Comparison of ENCODE assay signal across 10 mouse cellular contexts in the genomic region with DNA sequence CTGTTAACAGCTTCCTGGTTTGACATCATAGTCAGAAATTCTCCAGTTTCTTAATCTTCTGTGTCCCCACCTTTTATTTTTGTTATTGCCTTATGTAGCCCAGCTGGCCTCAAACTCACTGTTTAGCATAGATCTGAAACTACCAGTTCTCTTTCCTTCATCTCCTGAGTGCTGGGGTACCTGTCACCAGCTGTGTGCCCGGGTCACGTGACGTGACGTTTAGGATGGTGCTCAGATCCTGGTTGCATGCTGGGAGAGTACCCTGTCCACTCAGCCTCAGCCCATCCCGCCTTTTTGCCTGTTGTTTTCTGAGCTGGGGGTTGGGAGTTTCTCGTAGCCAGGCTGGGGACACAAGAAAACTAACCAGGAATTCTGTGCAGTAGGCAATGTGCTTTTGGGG. TPM values are rescaled to one million over a fixed set of nuclear protein-coding genes. Genes with fewer than 3 reads are reported as not detected.
DNase-seq lines count a peak whose midpoint lies in the region; ATAC-seq lines count a peak whose summit lies in the region.
"Had no signal": no experiment of that assay in that cellular context is flagged by ENCODE, and none has a peak within 500 bp of the region (broad histone marks: within the 10 kb centered on the region; RNA-seq: fewer than 3 reads in every experiment).

No protein-coding gene starts in this region.

- no peak overlapping the region for H3K9ac ChIP-seq in heart, embryonic 11.5 days (ENCODE audit: low read depth, low read length)
- no peak overlapping the region for H3K9ac ChIP-seq in limb, embryonic 15.5 days

- peak overlapping the region; percentile 59; the same call in 1 of the 2 replicates for H3K27ac ChIP-seq in heart, embryonic 11.5 days (ENCODE audit: low read depth, low read length)
- H3K27ac ChIP-seq in limb, embryonic 15.5 days: 0 out of 2 replicates have a peak overlapping the region, but pooled peaks have one; percentile 47

- no peaks in the 10 kb centered on the region for H3K9me3 ChIP-seq in heart, embryonic 11.5 days (replicated peaks; ENCODE audit: control insufficient read depth, low read length)
- no peaks in the 10 kb centered on the region for H3K9me3 ChIP-seq in megakaryocyte, embryonic 14.5 days
- no peaks in the 10 kb centered on the region for H3K9me3 ChIP-seq in limb, embryonic 15.5 days

- H3K4me1 ChIP-seq in heart, embryonic 11.5 days (ENCODE audit: control insufficient read depth, insufficient read depth, low read length): peaks cover 67% of the 10 kb centered on the region
- H3K4me1 ChIP-seq in megakaryocyte, embryonic 14.5 days: peaks cover 93% of the 10 kb centered on the region
- peaks cover 43% of the 10 kb centered on the region for H3K4me1 ChIP-seq in limb, embryonic 15.5 days

- H3K4me3 ChIP-seq in heart, embryonic 11.5 days (ENCODE audit: low read depth, low read length): no peak overlapping the region
- peak overlapping the region; percentile 90 for H3K4me3 ChIP-seq in megakaryocyte, embryonic 14.5 days (replicated peaks)
- H3K4me3 ChIP-seq in limb, embryonic 15.5 days: no peak overlapping the region
- H3K4me3 ChIP-seq: myocyte had no signal

- no peaks in the 10 kb centered on the region for H3K36me3 ChIP-seq in heart, embryonic 11.5 days (ENCODE audit: control insufficient read depth, insufficient read depth, low read length)
- H3K36me3 ChIP-seq in megakaryocyte, embryonic 14.5 days (replicated peaks; ENCODE audit: low read length): peaks cover 64% of the 10 kb centered on the region
- H3K36me3 ChIP-seq in limb, embryonic 15.5 days: peaks cover 12% of the 10 kb centered on the region; the same call in 1 of the 2 replicates

- 83% methylated on average over 6 of the region's 6 CpGs for WGBS in heart, embryonic 11.5 days (ENCODE audit: insufficient replicate concordance)
- WGBS in limb, embryonic 15.5 days: 86% methylated on average over 6 of the region's 6 CpGs

- H3K27me3 ChIP-seq in heart, embryonic 11.5 days (ENCODE audit: control insufficient read depth, insufficient read depth, low read length): no peaks in the 10 kb centered on the region
- no peaks in the 10 kb centered on the region for H3K27me3 ChIP-seq in megakaryocyte, embryonic 14.5 days (replicated peaks)
- H3K27me3 ChIP-seq in limb, embryonic 15.5 days: no peaks in the 10 kb centered on the region

- no peak overlapping the region for H3K4me2 ChIP-seq in heart, embryonic 11.5 days
- no peak overlapping the region for H3K4me2 ChIP-seq in limb, embryonic 15.5 days

- ATAC-seq in heart, embryonic 11.5 days (replicated peaks; ENCODE audit: insufficient number of reproducible peaks, low FRiP score, low TSS enrichment): no peak
- ATAC-seq in megakaryocyte, adult 5-6 weeks (ENCODE audit: poor library complexity, severe bottlenecking): no peak
- ATAC-seq in limb, embryonic 15.5 days (ENCODE audit: insufficient number of reproducible peaks, low FRiP score, low TSS enrichment, low read depth): no peak

- DNase-seq in heart, adult 9 months (ENCODE audit: low spot score in 2 of 2): no peak
- peak; percentile 63 to 67 for DNase-seq in thymus, postnatal 10 days (ENCODE audit: low spot score in 2 of 2)
- no peak for DNase-seq in left cerebral cortex, adult 11 months (ENCODE audit: low spot score)
- no peak for DNase-seq in embryo, embryonic 10.5 days (ENCODE audit: low spot score)
- DNase-seq: layer of hippocampus, postnatal 36 days had no signal

RNA-seq across cellular contexts. Expression of gene Pip5k1c, which starts 4.5 kb away (rescaled TPM):
- 30.2 and 32.1 TPM in 2 replicates for polyA plus RNA-seq in heart, embryonic 11.5 days (2014; fragmentation: Nextera tagmentation; extraction: Ambion mirVana)
- 124 and 136 TPM in 2 replicates for polyA plus RNA-seq in megakaryocyte, embryonic 14.5 days (2012; ENCODE audit: insufficient read depth, low replicate concordance)
- total RNA-seq in megakaryocyte, adult 5-6 weeks (2015): 28.0 and 31.7 TPM in 2 replicates
- total RNA-seq in megakaryocyte, adult 5-6 weeks (2017): 40.4 and 46.1 TPM in 2 replicates
- polyA plus RNA-seq in limb, embryonic 15.5 days (2015; fragmentation: Nextera tagmentation; extraction: Ambion mirVana): 44.8 and 48.1 TPM in 2 replicates

RNA-seq across cellular contexts. Expression of gene Tjp3, which starts 5.9 kb away (rescaled TPM):
- polyA plus RNA-seq in heart, embryonic 11.5 days (2014; fragmentation: Nextera tagmentation; extraction: Ambion mirVana): 0.90 and 1.4 TPM in 2 replicates
- 4.6 and 5.5 TPM in 2 replicates for polyA plus RNA-seq in megakaryocyte, embryonic 14.5 days (2012; ENCODE audit: insufficient read depth, low replicate concordance)
- total RNA-seq in megakaryocyte, adult 5-6 weeks (2015): 3.4 and 3.7 TPM in 2 replicates
- total RNA-seq in megakaryocyte, adult 5-6 weeks (2017): 5.0 and 6.5 TPM in 2 replicates
- 8.4 and 9.9 TPM in 2 replicates for polyA plus RNA-seq in limb, embryonic 15.5 days (2015; fragmentation: Nextera tagmentation; extraction: Ambion mirVana)

RNA-seq across cellular contexts. Expression of gene Cactin, which starts 23.7 kb away (rescaled TPM):
- polyA plus RNA-seq in heart, embryonic 11.5 days (2014; fragmentation: Nextera tagmentation; extraction: Ambion mirVana): 20.2 and 25.0 TPM in 2 replicates
- polyA plus RNA-seq in megakaryocyte, embryonic 14.5 days (2012; ENCODE audit: insufficient read depth, low replicate concordance): 76.5 and 78.5 TPM in 2 replicates
- 4.5 and 7.4 TPM in 2 replicates for total RNA-seq in megakaryocyte, adult 5-6 weeks (2015)
- 16.2 and 20.6 TPM in 2 replicates for total RNA-seq in megakaryocyte, adult 5-6 weeks (2017)
- 37.3 and 39.3 TPM in 2 replicates for polyA plus RNA-seq in limb, embryonic 15.5 days (2015; fragmentation: Nextera tagmentation; extraction: Ambion mirVana)

RNA-seq across cellular contexts. Expression of gene Apba3, which starts 30.5 kb away (rescaled TPM):
- polyA plus RNA-seq in heart, embryonic 11.5 days (2014; fragmentation: Nextera tagmentation; extraction: Ambion mirVana): 41.2 and 44.1 TPM in 2 replicates
- 93.1 and 154 TPM in 2 replicates for polyA plus RNA-seq in megakaryocyte, embryonic 14.5 days (2012; ENCODE audit: insufficient read depth, low replicate concordance)
- 16.4 and 20.2 TPM in 2 replicates for total RNA-seq in megakaryocyte, adult 5-6 weeks (2015)
- total RNA-seq in megakaryocyte, adult 5-6 weeks (2017): 11.5 and 15.0 TPM in 2 replicates
- 77.1 and 87.5 TPM in 2 replicates for polyA plus RNA-seq in limb, embryonic 15.5 days (2015; fragmentation: Nextera tagmentation; extraction: Ambion mirVana)

RNA-seq across cellular contexts. Expression of gene Mrpl54, which starts 30.5 kb away (rescaled TPM):
- polyA plus RNA-seq in heart, embryonic 11.5 days (2014; fragmentation: Nextera tagmentation; extraction: Ambion mirVana): 247 and 257 TPM in 2 replicates
- 458 and 769 TPM in 2 replicates for polyA plus RNA-seq in megakaryocyte, embryonic 14.5 days (2012; ENCODE audit: insufficient read depth, low replicate concordance)
- 52.1 and 67.0 TPM in 2 replicates for total RNA-seq in megakaryocyte, adult 5-6 weeks (2015)
- total RNA-seq in megakaryocyte, adult 5-6 weeks (2017): 97.4 and 154 TPM in 2 replicates
- polyA plus RNA-seq in limb, embryonic 15.5 days (2015; fragmentation: Nextera tagmentation; extraction: Ambion mirVana): 189 and 194 TPM in 2 replicates

Comparison
In these comparisons a context has a peak if more than half of its experiments do, and no peak if none do; other contexts are left out.
1. DNase-seq: peak in thymus, postnatal 10 days (2 of 2); none in heart, adult 9 months (0 of 2), left cerebral cortex, adult 11 months (single experiment) and embryo, embryonic 10.5 days (single experiment).